Mouse (Mus musculus): ENCODE data around the gene Nln.

DNA sequence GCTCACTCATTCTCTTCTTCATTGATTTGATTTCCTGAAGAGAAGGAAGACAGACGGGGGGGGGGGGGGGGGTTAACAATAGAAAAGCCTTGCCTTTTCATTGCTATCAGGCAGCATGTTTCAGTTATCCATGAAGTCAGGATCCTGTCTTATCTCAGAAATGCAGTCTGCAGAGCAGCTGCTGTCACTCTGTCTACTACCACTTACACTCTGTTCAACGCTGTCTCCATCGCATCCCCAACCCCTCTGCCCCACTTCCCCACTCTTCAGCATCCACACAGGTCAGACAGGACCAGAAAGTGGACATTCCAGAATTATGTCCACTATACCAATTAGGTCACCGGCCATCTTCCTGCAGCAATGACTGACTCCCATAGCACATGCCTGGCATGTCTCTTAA is 49.9 kb downstream of the Nln start:
- TF ChIP-seq CTCF (conservative IDR thresholded peaks at IDR 0.05 in 1 of 2, IDR thresholded peaks at IDR 0.05 in 1 of 2; ENCODE audit: low read depth in 2 of 2, low read length in 2 of 2) (no peak), ELF1 (IDR thresholded peaks at IDR 0.05; ENCODE audit: low read depth, low read length) (no peak), CHD2 (IDR thresholded peaks at IDR 0.05; ENCODE audit: low read length) (no peak), MAFK (IDR thresholded peaks at IDR 0.05; ENCODE audit: insufficient replicate concordance, low read length) (no peak), UBTF (IDR thresholded peaks at IDR 0.05; ENCODE audit: low read depth, low read length) (no peak), POLR2AphosphoS2 (IDR thresholded peaks at IDR 0.05; ENCODE audit: low read depth, low read length) (no peak), NELFE (IDR thresholded peaks at IDR 0.05; ENCODE audit: low read depth, low read length) (no peak), MAX (IDR thresholded peaks at IDR 0.05; ENCODE audit: low read length) (no peak), USF1 (IDR thresholded peaks at IDR 0.05; ENCODE audit: low read depth, low read length) (no peak), RAD21 (IDR thresholded peaks at IDR 0.05; ENCODE audit: low read depth, low read length) (no peak), POLR2A (IDR thresholded peaks at IDR 0.05; ENCODE audit: low read depth, low read length) (no peak), ZKSCAN1 (IDR thresholded peaks at IDR 0.05; ENCODE audit: borderline replicate concordance, low read depth, low read length) (no peak), NRF1 (IDR thresholded peaks at IDR 0.05; ENCODE audit: low read depth, low read length) (no peak), EP300 (IDR thresholded peaks at IDR 0.05; ENCODE audit: low read length) (no peak)

Measured in CH12.LX (cell line).